Mouse (Mus musculus) spleen, postnatal 36 days (tissue): Measurements from ENCODE around the gene Klrc1.
"Not testable (repeated sequence)": the region's sequence is repeated elsewhere in the genome, so short reads cannot be mapped to it uniquely, and the experiment has no call there.

ENCODE experiments used
- DNase-seq, 2 experiments: peaks; one replicate each; pipeline ENCODE4 v3.0.0; 2022; ENCODE audit warnings: low spot score in 2 of 2, mixed read lengths in 1 of 2

Klrc1 gene

GRCm38 (mm10) chr6:129678873-129679272 lies at the start of gene Klrc1:
Gene Klrc1 (minus strand): TSS chr6:129678973.
- no peak for DNase-seq

DNA sequence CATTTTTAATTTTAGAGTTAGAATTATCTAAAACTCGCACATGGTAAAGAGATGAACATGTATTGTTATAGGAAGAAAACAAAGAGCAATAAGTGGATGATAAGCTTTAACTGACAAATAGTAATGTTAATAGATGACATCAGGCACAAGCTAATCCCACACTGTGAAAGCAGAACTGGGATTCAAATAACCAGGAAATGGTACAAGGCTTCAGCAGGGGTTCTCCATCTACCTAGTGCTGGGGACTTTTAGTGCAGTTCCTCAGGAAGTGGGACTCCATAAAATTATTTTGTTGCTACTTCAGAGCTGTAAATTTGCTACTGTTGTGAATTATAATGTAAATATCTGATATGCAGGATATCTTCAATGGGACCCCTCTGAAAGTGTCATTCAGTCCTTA lies 48.5 kb upstream of the Klrc1 start:
- DNase-seq = no peak

- no peak for DNase-seq
Observed at GRCm38 (mm10) chr6:129721390-129721789, 42.6 kb upstream of the Klrc1 start.

- no peak for DNase-seq
Observed at GRCm38 (mm10) chr6:129720487-129720886, 41.7 kb upstream of the Klrc1 start.

DNA sequence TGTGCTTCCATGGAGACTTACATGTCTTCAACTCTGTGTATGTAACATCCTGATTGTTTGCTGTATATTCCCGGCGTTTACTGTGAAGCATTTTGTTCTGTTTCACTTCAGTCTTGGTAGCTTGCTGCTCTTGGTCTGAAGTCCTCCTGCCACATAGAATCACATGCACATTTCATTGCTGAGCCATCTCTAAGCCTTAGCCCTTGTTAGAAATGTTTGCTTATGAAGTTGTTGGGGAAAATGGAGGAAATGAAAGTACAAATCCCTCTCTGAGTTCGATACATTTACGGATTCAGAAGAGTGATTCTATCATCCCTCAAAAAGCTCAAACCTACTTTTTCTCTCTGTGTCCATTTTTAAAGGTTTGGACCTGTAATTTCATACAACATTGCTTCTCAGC lies 38.3 kb upstream of the Klrc1 start, which contains the start of gene Klri1:
Klri1 (minus strand) TSS at position 101 of the 400 bp plus-strand sequence.
- DNase-seq = no peak

DNA sequence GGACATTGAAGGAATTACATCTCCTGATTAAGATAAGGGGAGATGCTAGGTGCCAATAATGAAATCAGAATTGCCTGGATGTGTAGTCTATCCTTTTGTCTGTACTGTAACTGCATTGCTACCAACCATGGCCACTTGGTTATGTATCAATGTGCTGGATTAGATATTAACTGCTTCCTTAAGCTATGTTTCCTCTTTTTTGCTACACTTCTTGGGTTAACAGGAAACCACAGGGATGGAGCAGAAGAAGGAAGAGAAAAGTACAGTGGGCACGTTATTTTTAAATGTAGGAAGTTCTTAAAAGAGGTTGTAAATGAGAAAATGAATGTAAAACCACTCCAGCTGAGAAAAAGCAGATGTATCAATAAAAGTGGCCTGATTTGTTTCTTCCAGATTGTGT lies 34.8 kb upstream of the Klrc1 start:
- no peak for DNase-seq

DNA sequence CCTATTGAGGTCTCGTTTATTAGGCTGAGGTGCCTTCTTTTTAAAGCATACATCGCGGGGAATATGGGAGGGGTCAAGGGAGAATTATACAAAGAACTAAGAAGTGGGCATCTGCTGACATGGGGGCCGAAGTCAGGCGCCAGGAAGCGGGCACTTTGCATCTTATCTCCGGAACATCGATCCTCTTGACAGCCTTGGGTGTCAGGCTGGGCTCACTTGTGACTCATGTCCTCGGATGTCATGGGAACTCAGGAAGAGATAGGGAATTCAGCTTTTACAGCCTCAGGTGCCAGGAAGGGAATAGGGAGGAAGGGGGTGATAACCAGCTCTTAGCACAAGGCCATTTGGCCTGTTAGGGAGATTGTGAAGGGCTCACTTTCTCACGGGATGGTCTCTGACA lies 12.7 kb upstream of the Klrc1 start:
- not testable (repeated sequence) for DNase-seq

GRCm38 (mm10) chr6:129680379-129680778 lies 1.6 kb upstream of the Klrc1 start:
- DNase-seq = peak; percentile 17 to 18

- DNase-seq = not testable (repeated sequence)
Observed at GRCm38 (mm10) chr6:129661301-129661700, 17.5 kb downstream of the Klrc1 start.

DNA sequence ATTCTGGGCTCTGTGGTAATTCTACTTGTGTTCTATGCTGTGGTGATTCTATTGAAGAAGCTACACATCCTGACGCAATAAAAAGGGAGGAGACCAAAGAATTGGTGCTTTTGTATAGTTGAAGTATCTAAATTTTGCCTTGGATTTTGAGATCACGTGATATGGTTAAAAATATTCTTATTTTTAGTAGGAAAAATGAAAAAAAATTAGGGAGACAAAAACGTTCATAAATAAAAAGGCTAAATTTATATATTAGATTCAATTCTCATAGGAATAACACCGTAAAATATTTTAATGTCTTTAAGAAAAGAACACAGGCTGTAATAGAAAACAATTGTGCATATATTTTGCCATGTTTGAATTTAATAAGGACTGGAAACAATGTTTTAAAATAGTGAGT lies 18.2 kb downstream of the Klrc1 start, which contains the start of gene Klrc2:
Klrc2 (minus strand) TSS at position 101 of the 400 bp plus-strand sequence.
- not testable (repeated sequence) for DNase-seq

GRCm38 (mm10) chr6:129644054-129644453 lies 34.7 kb downstream of the Klrc1 start:
- DNase-seq = not testable (repeated sequence)

DNA sequence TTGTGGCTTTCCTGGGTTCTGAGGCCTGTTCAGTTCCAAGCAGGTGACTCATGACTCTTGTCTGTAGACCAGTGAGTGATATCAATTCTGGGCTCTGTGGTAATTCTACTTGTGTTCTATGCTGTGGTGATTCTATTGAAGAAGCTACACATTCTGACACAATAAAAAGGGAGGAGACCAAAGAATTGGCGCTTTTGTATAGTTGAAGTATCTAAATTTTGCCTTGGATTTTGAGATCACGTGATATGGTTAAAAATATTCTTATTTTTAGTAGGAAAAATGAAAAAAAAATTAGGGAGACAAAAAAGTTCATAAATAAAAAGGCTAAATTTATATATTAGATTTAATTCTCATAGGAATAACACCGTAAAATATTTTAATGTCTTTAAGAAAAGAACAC lies 35.5 kb downstream of the Klrc1 start, which contains the start of gene Klrc3:
Klrc3 (minus strand) TSS at position 101 of the 400 bp plus-strand sequence.
- not testable (repeated sequence) for DNase-seq

- DNase-seq = not testable (repeated sequence)
Observed at GRCm38 (mm10) chr6:129631046-129631445, 47.7 kb downstream of the Klrc1 start.

GRCm38 (mm10) chr6:129623735-129624134 lies 55.0 kb downstream of the Klrc1 start, which contains the start of gene Klrk1:
Gene Klrk1 (minus strand): TSS chr6:129623864.
- no peak for DNase-seq
